Mouse (Mus musculus): ENCODE data around the gene Wdr54.
"Not testable (repeated sequence)": the region's sequence is repeated elsewhere in the genome, so short reads cannot be mapped to it uniquely, and the experiment has no call there.

Gene Wdr54

GRCm38 (mm10) chr6:83161442-83161841, 5.2 kb upstream of the Wdr54 start:
- DNase-seq (ENCODE audit: extremely low read depth, low read depth, low spot score), result no peak

- DNase-seq (ENCODE audit: extremely low read depth, low read depth, low spot score), result not testable (repeated sequence)
Observed at GRCm38 (mm10) chr6:83159456-83159855, 3.3 kb upstream of the Wdr54 start.

- DNase-seq (ENCODE audit: extremely low read depth, low read depth, low spot score), result no peak
Observed at GRCm38 (mm10) chr6:83155552-83156238, 502 bp downstream of the Wdr54 start.

GRCm38 (mm10) chr6:83153485-83153884, 2.7 kb downstream of the Wdr54 start:
- DNase-seq (ENCODE audit: extremely low read depth, low read depth, low spot score), result no peak

- DNase-seq (ENCODE audit: extremely low read depth, low read depth, low spot score), result no peak
Observed at GRCm38 (mm10) chr6:83153038-83153437, 3.2 kb downstream of the Wdr54 start.

GRCm38 (mm10) chr6:83151721-83152120, 4.5 kb downstream of the Wdr54 start:
- no peak for DNase-seq (ENCODE audit: extremely low read depth, low read depth, low spot score)

- DNase-seq (ENCODE audit: extremely low read depth, low read depth, low spot score), result no peak
Observed at GRCm38 (mm10) chr6:83147280-83147679, 8.9 kb downstream of the Wdr54 start.

GRCm38 (mm10) chr6:83145805-83146204, 10.4 kb downstream of the Wdr54 start:
- no peak for DNase-seq (ENCODE audit: extremely low read depth, low read depth, low spot score)

- DNase-seq (ENCODE audit: extremely low read depth, low read depth, low spot score), result no peak
Observed at GRCm38 (mm10) chr6:83145209-83145608, 11.0 kb downstream of the Wdr54 start.

- DNase-seq (ENCODE audit: extremely low read depth, low read depth, low spot score), result no peak
Observed at GRCm38 (mm10) chr6:83142886-83143285, 13.3 kb downstream of the Wdr54 start.

- DNase-seq (ENCODE audit: extremely low read depth, low read depth, low spot score), result no peak
Observed at GRCm38 (mm10) chr6:83142211-83142731, 13.9 kb downstream of the Wdr54 start.

GRCm38 (mm10) chr6:83141636-83142035, 14.6 kb downstream of the Wdr54 start:
- DNase-seq (ENCODE audit: extremely low read depth, low read depth, low spot score), result no peak

- DNase-seq (ENCODE audit: extremely low read depth, low read depth, low spot score), result no peak
Observed at GRCm38 (mm10) chr6:83140044-83140443, 16.2 kb downstream of the Wdr54 start.

- DNase-seq (ENCODE audit: extremely low read depth, low read depth, low spot score), result no peak
Observed at GRCm38 (mm10) chr6:83138056-83138455, 18.1 kb downstream of the Wdr54 start.

GRCm38 (mm10) chr6:83137576-83137950, 18.6 kb downstream of the Wdr54 start:
- no peak for DNase-seq (ENCODE audit: extremely low read depth, low read depth, low spot score)

- no peak for DNase-seq (ENCODE audit: extremely low read depth, low read depth, low spot score)
Observed at GRCm38 (mm10) chr6:83136881-83137575, 19.2 kb downstream of the Wdr54 start.

- DNase-seq (ENCODE audit: extremely low read depth, low read depth, low spot score), result no peak
Observed at GRCm38 (mm10) chr6:83136291-83136880, 19.8 kb downstream of the Wdr54 start.

GRCm38 (mm10) chr6:83135571-83136161, 20.5 kb downstream of the Wdr54 start:
- DNase-seq (ENCODE audit: extremely low read depth, low read depth, low spot score), result no peak

- DNase-seq (ENCODE audit: extremely low read depth, low read depth, low spot score), result no peak
Observed at GRCm38 (mm10) chr6:83134951-83135513, 21.2 kb downstream of the Wdr54 start, which contains the start of gene Rtkn. TSS of gene Rtkn (plus strand) at chr6:83135463.

GRCm38 (mm10) chr6:83134226-83134625, 22.0 kb downstream of the Wdr54 start:
- no peak for DNase-seq (ENCODE audit: extremely low read depth, low read depth, low spot score)
